Mouse (Mus musculus): ENCODE measurements around the gene Srgap1.

The Srgap1 gene

GRCm38 (mm10) chr10:121961121-121961893, 85.8 kb downstream of the Srgap1 start:
- peak in 1 of 2 experiments; percentile 8 for DNase-seq

DNA sequence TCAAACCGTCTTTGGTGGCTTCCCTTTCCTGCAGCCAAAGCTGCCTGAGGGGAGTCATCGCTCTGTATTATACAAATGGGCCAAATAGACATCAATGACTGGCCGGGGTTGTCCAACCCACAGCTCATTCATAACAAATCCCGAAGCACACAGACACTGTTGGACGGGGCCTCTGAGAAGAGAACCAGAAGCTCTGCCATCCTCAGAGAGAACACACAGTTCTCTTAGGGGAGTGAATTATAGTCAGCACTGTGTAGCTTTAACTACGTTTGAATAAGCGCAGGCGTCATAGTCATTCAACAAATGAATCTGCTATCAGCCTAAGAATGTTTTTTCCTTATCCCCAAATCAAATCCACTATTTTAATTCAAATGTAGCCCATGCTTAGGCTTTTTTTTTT, 88.4 kb downstream of the Srgap1 start:
- no peak for DNase-seq

DNA sequence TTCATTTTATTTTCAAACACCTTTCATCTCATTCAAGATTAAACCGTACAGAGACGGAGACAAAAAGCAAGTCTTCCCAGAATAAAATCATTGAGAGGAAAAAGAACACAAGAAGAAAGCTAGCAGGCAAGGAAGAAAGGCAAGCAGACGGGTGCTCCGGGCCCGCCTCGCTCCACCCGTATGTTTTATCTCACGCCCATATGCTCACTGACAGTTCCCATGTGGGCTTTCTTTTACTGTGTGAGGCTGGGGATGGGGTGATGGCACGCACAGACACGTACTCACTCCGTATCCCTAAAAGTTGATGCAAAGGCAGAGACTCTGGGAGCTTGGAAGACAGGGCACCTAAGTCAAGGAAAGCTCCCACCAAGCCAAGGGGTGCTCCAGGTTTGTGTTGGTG, 90.6 kb downstream of the Srgap1 start:
- no peak for DNase-seq

DNA sequence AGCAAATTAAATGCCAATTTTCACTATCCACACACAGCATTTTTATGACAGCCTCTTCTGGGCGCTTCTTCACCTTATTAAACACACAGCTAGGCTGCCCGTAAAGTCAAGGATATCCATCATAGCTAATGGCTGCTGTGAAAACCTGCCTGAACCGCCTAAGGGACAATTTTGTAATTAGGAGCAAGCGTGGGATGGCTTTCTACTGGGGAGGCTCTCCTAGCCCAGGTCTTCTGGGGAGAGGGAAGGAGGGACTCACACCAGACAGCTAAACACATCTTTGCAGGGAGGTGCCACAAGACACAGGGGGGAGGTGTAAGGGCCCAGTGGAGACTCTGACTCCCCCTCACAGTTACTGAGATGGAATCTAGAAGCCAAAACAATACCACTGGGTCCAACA, 91.4 kb downstream of the Srgap1 start:
- no peak for DNase-seq

GRCm38 (mm10) chr10:121954877-121955276, 92.2 kb downstream of the Srgap1 start:
- no peak for DNase-seq

DNA sequence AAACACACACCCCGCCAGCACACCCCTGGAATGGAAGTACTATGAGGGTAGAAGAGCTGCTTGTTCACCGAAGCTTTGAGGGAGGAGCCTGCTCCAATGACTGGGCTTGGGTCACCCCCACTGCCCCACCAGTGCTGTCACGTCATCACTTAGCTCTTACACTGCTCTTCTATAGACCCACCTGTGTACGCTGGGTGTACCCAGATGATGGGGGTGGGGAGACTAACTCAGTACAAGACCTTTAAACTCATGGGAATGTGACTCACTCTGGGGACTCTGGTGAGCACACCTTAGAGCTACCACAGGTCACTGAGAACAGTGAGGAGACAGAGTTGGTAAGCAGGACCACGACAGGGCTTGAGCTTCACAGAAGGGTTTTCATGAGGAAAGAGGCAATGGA, 94.1 kb downstream of the Srgap1 start:
- no peak for DNase-seq

DNA sequence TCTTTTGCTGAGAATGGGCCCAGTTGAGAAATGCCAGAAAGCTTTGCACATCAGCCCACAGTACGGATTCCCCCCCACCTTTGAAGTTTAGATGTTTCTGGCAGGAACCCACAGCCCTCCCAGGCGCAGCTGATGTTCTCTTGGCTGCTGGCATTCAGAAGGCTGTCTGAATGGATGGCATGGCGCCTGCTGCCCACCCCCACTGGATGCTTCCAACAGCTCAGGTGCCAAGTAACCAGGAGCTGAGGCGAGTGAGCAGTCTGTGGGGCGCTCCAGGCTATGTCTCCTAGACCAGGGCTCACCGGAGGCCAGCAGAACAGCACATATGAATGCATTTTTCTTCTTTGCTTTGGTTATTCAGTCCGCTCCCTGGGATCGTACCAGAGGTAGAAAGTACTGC, 100.9 kb downstream of the Srgap1 start:
- DNase-seq, result peak in 1 of 2 experiments; percentile 48

- DNase-seq, result no peak
Measured at GRCm38 (mm10) chr10:121931909-121932308, 115.2 kb downstream of the Srgap1 start.

- DNase-seq, result no peak
Measured at GRCm38 (mm10) chr10:121926094-121926493, 121.0 kb downstream of the Srgap1 start.

DNA sequence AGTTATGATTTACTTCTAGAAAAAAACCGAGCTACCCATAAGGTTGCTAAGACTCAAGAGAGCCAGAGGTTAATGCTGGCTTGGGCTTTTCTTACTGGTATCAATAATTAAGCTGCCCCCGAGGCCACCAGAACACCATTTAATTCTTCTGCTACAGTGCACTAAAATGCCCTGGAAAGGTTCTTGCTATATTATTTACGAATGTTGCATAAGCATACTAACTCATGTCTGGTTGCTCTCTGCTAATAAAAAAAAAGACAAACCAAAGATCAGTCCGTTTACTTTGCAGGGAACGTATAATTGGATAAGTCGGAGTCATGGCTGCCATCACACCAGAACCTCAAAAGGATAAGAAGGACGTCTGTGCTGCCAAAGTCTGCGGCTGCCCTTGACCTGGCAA, 128.1 kb downstream of the Srgap1 start:
- no peak for DNase-seq

DNA sequence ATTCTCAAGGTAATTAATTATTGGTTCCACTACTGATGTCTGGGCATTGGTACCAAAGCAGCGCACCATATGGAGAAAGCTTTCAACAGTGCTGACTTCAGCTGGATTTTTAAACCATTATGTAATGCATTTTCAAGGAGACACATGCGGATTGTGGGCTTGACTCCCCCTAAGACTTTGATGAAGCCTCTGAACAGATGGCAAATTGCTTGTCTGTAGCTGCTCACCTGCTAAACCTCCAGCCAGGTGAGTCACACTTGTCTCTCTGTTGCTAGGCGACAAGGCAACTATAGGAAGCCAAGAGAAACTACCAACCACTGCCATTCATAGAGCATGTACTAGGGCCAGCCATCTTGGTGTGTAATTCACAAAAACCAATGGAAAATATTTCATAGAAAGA, 128.5 kb downstream of the Srgap1 start:
- DNase-seq, result no peak

- DNase-seq, result no peak
Measured at GRCm38 (mm10) chr10:121915530-121915929, 131.6 kb downstream of the Srgap1 start.

- no peak for DNase-seq
Measured at GRCm38 (mm10) chr10:121904137-121904536, 143.0 kb downstream of the Srgap1 start.

GRCm38 (mm10) chr10:121902651-121903050, 144.5 kb downstream of the Srgap1 start:
- no peak for DNase-seq

- no peak for DNase-seq
Measured at GRCm38 (mm10) chr10:121900772-121901171, 146.3 kb downstream of the Srgap1 start.

- no peak for DNase-seq
Measured at GRCm38 (mm10) chr10:121899706-121900105, 147.4 kb downstream of the Srgap1 start.

- no peak for DNase-seq
Measured at GRCm38 (mm10) chr10:121897835-121898370, 149.2 kb downstream of the Srgap1 start.

- no peak for DNase-seq
Measured at GRCm38 (mm10) chr10:121891390-121892067, 155.6 kb downstream of the Srgap1 start.

DNA sequence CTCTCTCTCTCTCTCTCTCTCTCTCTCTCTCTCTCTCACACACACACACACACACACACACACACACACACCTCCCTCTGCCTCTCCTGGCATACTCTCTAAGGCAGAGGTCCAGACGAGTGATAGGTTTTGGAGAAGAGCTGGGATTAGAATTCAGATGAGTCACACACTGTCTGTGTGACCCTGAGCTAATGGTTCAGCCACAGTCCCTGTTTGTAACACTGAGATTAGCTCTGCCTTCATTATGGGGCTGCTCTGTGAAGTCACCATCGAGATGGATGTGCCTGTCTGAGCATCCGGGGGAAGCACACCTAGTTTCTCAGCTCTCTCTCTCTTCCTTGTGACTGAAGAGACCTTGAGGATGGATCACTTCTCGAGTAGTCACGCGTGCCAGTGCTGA, 157.1 kb downstream of the Srgap1 start:
- no peak for DNase-seq

GRCm38 (mm10) chr10:121886805-121887204, 160.3 kb downstream of the Srgap1 start:
- peak; percentile 29 to 35 for DNase-seq

DNA sequence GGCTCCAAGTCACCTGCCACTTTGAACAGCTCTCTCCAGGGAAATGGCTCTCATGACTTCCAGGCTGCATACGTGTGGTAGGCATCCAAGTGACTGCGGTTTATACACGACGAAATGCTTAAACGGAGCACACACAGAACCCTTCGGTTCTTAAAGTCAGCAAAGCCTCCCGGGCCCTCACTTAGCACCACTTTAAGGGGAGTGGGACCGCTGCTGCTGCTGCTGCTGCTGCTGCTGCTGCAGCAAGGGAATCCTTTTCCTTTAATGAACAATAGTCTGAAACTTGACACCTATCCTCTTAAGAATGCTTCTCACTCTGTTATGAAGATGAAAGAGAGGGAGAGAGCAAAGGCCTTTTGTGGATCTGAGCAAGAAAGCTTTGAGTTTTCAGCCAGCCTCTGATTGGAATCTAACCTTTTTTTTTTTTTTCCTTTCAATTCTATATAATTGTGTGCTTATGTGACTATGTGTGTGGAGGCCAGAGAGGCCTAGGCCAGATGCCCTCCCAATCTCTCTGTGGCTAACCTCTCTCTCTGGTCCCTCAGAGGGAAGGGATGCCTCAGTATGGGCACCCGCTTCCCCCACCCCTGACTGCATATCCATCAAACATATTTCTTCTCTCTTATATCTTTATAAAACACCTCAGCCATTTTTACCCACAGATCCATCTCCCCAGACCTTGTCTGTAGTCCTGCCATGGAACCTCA, 161.4 kb downstream of the Srgap1 start:
- DNase-seq, result no peak

- DNase-seq, result no peak
Measured at GRCm38 (mm10) chr10:121882461-121882860, 164.7 kb downstream of the Srgap1 start.

GRCm38 (mm10) chr10:121878855-121879254, 168.3 kb downstream of the Srgap1 start:
- DNase-seq, result no peak

GRCm38 (mm10) chr10:121877906-121878305, 169.2 kb downstream of the Srgap1 start:
- DNase-seq, result no peak

Data from lung, postnatal 4 days (tissue).